Mouse (Mus musculus) urinary bladder, postnatal 4 days (tissue): Measurements from ENCODE around the gene Foxo4.
A peak's percentile ranks its signal among the peaks of the same experiment; 100 is the strongest.

ENCODE experiments used
- DNase-seq, 2 experiments: peaks; one replicate each; pipeline ENCODE4 v3.0.0; 2021 to 2022; ENCODE audit warnings: low spot score in 2 of 2

Foxo4 gene

DNA sequence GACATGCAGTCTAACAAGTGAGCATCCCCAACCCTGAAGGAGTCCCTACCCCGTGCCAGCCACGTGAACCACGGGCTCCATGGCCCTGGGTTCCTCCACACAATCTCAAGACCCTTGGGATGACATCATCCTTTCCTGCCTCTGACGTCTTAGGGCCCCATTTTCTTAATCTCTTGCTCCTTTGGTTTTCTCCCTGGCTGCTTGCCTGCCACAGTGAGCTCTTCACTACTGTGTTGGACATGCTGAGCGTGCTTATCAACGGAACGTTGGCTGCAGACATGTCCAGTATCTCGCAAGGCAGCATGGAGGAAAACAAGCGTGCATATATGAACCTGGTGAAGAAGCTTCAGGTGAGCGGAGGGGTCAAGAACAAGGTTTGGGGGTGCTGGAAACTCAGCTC is 35.8 kb downstream of the Foxo4 start:
- no peak for DNase-seq

DNA sequence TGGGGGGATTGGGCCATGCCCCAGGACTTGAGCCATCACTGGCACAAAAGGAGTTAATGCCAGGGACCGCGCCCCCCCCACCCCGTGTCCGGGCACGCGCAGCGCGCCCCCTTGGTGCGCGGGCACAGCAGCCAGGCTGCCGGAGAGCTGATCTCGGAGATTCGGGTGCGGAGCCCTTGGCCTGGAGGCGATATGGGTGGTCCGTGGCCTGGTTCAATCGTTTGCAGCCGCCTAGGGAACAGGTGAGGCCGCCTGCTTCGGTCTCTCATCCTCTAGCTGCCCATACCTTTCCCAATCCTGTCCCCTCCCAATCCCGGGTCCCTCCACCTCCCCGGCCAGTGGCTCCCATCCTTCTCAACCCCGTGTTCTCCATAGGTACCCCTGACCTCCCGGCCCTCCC is 44.7 kb downstream of the Foxo4 start, which contains the start of gene Nlgn3:
Gene Nlgn3 (plus strand): TSS at position 114 of the 400 bp plus-strand sequence.
- DNase-seq = peak in 1 of 2 experiments; percentile 17

- no peak for DNase-seq
Observed at GRCm38 (mm10) chrX:101299473-101300426, 45.4 kb downstream of the Foxo4 start.

- no peak for DNase-seq
Observed at GRCm38 (mm10) chrX:101300427-101301030, 46.2 kb downstream of the Foxo4 start.

- no peak for DNase-seq
Observed at GRCm38 (mm10) chrX:101301654-101302053, 47.3 kb downstream of the Foxo4 start.

- no peak for DNase-seq
Observed at GRCm38 (mm10) chrX:101304646-101305045, 50.3 kb downstream of the Foxo4 start.

DNA sequence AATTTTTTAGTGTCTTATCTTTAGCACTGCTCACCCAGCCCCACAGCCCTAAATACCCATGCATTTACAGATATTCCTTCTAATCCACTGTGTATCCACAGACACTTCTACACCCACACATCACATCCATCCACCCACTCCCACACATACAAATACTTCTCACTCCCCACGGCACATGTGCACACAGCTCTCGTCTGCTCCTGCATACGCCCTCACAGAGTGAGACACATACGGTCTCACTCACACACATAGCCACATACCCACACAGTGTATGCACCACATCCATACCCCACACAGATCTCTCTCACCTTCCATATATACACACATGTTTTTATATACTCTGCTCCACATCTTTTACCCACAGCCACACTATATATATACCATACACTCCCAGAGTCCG is 55.0 kb downstream of the Foxo4 start:
- DNase-seq = no peak
